Mouse (Mus musculus) lung, embryonic 16.5 days (tissue): ENCODE measurements around the gene Nebl. TPM values are rescaled to one million over a fixed set of nuclear protein-coding genes. Genes with fewer than 3 reads are reported as not detected.
"Not testable (repeated sequence)": the region's sequence is repeated elsewhere in the genome, so short reads cannot be mapped to it uniquely, and the experiment has no call there.

ENCODE experiments used
- ATAC-seq: fragments of 200-750 bp; cut with Nextera tagmentation; 2 replicates; pipeline ENCODE4 v1.8.0; 2017; ENCODE audit warnings: low read depth, mild to moderate bottlenecking, moderate library complexity
- H3K27ac ChIP-seq: fragments of 300-500 bp; sonication (generic); 2 replicates; pipeline ENCODE4 v1.5.1; 2014; ENCODE audit warnings: mild to moderate bottlenecking, control low read depth, low read length
- H3K27me3 ChIP-seq: fragments of 300-500 bp; sonication (generic); 2 replicates; pipeline ENCODE4 v1.6.1; 2014; ENCODE audit warnings: low read depth, low read length, mixed read lengths; ENCODE audit not compliant: control insufficient read depth, insufficient read depth
- H3K36me3 ChIP-seq: fragments of 300-500 bp; sonication (generic); 2 replicates; pipeline ENCODE4 v1.6.1; 2014; ENCODE audit warnings: low read length; ENCODE audit not compliant: control insufficient read depth, insufficient read depth
- H3K4me1 ChIP-seq: fragments of 300-500 bp; sonication (generic); replicated peaks from 2 replicates; pipeline ENCODE4 v1.6.1; 2014; ENCODE audit warnings: low read length, mixed read lengths; ENCODE audit not compliant: control insufficient read depth, insufficient read depth
- H3K4me2 ChIP-seq: fragments of 300-500 bp; sonication (generic); 2 replicates; pipeline ENCODE4 v1.6.1; 2014; ENCODE audit warnings: low read depth, low read length, control low read depth
- H3K4me3 ChIP-seq: fragments of 300-500 bp; sonication (generic); 2 replicates; pipeline ENCODE4 v1.5.1; 2014; ENCODE audit warnings: mild to moderate bottlenecking, low read length, control low read depth
- H3K9ac ChIP-seq: fragments of 300-500 bp; sonication (generic); 2 replicates; pipeline ENCODE4 v1.6.1; 2014; ENCODE audit warnings: low read length, control low read depth
- H3K9me3 ChIP-seq: fragments of 300-500 bp; sonication (generic); 2 replicates; pipeline ENCODE4 v1.6.1; 2016; ENCODE audit warnings: low read length; ENCODE audit not compliant: control insufficient read depth
- WGBS: fragments of 180-500 bp; shearing (Covaris S2); extraction: QIAGEN DNeasy Blood & Tissue Kit; methylation state at CpG from one replicate; pipeline ENCODE4 v1.1.7; 2014; 5-methylcytosine and 5-hydroxymethylcytosine counted together
- microRNA-seq: library from miRNA; unstranded; fragments of <30 nt; microRNA quantifications from one replicate; pipeline ENCODE4, GENCODE M21; 2016
- polyA plus RNA-seq: library from polyadenylated mRNA; unstranded; fragments of >200 nt; fragmentation: Nextera tagmentation; extraction: Ambion mirVana; gene quantifications from 2 replicates; pipeline ENCODE4 v1.2.1, GENCODE M21; 2015

The Nebl gene
- polyA plus RNA-seq, 1 experiment from 2014 or later, result 44.3 TPM

DNA sequence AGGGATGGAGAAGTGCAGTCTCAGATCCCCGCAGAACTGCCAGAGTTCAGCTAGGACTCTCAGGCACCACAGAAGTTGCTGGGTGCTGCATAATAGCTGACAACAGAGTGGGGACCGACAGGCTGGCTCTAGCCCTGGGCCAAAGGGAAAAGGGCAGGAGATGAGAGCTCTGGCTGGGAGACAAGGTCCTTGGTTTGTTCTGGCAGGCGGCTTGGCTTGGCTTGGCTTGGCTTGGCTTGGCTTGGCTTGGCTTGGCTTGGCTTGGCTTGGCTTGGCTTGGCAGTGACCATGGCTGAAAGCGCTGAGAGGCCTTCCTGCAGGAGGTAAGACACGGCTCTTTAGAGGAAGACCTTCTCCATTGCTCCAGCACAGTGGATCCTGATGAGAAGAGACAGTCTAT lies 395.8 kb downstream of the Nebl start:
- Histone ChIP-seq H3K4me3 (no peak overlapping the region), H3K4me1 (no peaks in the 10 kb centered on the region), H3K9me3 (no peaks in the 10 kb centered on the region; the same call in 1 of the 2 replicates), H3K4me2 (no peak overlapping the region), H3K27ac (no peak overlapping the region), H3K36me3 (no peaks in the 10 kb centered on the region), H3K9ac (no peak overlapping the region), H3K27me3 (no peaks in the 10 kb centered on the region)
- ATAC-seq, result no peak
- WGBS, result 83% methylated on average over 5 of the region's 5 CpGs

DNA sequence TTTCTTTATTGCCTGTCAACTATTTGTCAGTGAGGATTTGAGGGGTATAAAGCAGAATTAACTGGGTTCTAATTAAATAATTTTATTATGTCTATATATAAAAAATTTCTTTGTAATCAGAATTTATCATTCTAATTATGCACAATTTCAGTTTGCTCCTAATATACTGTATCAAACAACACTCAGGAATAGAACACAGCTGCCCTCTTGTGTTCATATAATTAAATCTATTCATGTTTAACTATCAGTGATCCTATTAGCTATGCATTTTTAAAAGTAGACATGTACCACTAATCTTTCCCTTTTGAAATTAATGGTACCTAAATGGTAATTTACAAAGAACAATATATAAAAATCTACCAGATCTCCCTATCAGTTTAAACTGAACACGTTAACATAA lies 404.7 kb downstream of the Nebl start:
- Histone ChIP-seq H3K9ac (no peak overlapping the region), H3K4me2 (no peak overlapping the region), H3K27me3 (no peaks in the 10 kb centered on the region), H3K4me3 (no peak overlapping the region), H3K9me3 (no peaks in the 10 kb centered on the region; the same call in 1 of the 2 replicates), H3K27ac (no peak overlapping the region), H3K4me1 (no peaks in the 10 kb centered on the region), H3K36me3 (no peaks in the 10 kb centered on the region)
- 80% methylated on average over 1 of the region's 1 CpGs for WGBS
- no peak for ATAC-seq

DNA sequence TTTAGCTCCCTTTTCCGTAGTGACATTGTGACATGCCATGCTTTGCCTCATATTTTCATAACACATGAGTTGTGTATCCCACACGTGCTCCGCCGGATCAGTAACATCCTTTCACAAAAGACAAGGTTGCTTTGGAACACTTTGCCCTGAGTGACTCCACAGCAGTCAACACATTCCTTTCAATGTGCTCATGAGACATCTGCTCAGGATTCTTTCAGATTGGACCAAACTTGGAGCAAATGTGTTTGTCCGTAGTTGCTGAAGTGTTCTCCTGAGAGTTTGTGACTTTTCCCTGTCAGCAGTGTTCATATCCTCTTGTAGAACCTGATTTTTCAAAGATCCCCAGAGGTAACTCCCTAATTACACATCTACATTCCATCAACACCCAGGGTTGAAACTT lies 414.4 kb downstream of the Nebl start:
- Histone ChIP-seq H3K9me3 (no peaks in the 10 kb centered on the region), H3K4me3 (no peak overlapping the region), H3K4me2 (no peak overlapping the region), H3K4me1 (no peaks in the 10 kb centered on the region), H3K27ac (no peak overlapping the region), H3K9ac (no peak overlapping the region), H3K27me3 (no peaks in the 10 kb centered on the region), H3K36me3 (no peaks in the 10 kb centered on the region)
- 59% methylated on average over 5 of the region's 5 CpGs for WGBS
- peak; percentile 47; the same call in 1 of the 2 replicates for ATAC-seq

DNA sequence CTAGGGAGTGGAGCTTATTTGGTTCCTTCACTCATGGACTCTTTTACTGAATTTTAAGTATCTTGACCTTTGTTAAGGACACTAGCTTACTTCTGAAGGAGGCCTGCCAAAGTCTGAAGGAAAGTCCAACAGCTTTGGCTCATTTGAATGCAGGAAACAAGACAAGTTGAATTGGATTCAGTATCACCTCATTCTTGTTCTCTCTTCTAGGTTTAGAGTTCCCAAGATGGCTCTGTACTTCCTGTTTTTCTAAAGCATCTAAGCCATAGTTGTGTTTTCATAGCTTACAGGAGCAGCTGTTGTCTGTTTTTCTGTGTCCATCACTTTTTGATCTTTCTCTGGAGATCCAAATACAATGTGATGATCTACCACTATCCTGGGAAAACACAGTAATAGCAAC lies 429.9 kb downstream of the Nebl start:
- no peak for ATAC-seq
- Histone ChIP-seq H3K36me3 (no peaks in the 10 kb centered on the region), H3K9ac (no peak overlapping the region), H3K27ac (no peak overlapping the region), H3K4me3 (no peak overlapping the region), H3K9me3 (no peaks in the 10 kb centered on the region), H3K4me2 (no peak overlapping the region), H3K27me3 (no peaks in the 10 kb centered on the region), H3K4me1 (no peaks in the 10 kb centered on the region)

DNA sequence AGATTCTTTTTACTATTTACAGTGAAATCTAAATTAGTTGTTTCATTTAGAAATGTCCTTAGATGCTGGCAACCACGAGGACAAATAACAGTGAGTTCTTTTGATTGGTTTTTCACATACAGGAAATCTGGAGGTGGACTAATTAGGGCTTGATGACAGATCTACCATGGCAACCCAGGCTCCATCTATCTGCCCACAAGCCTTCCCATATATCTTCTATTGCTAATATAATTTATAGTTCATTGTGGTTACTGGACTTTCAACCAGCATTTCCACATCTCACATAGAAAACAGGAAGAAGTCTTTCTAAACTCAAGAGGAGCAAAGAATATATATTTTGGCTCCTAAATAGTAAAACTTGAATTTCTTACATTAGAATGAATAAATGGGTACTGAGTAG lies 433.8 kb downstream of the Nebl start:
- ATAC-seq, result no peak

DNA sequence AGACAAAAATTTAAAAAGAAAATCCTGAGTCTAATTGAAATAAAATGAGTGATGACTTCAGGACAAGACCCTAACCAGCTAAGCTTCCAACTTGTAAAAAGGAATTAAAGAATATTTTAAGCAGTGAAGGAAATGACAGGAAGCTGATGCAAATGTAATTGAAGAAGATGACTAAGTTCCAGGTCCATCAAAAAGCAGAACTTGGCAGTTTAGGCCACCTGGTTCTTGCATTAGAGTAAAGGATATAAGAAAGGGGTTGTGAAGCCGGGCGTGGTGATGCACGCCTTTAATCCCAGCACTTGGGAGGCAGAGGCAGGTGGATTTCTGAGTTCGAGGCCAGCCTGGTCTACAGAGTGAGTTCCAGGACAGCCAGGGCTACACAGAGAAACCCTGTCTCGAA lies 436.0 kb downstream of the Nebl start:
- not testable (repeated sequence) for H3K9ac ChIP-seq, H3K4me2 ChIP-seq, H3K4me3 ChIP-seq, H3K36me3 ChIP-seq, H3K4me1 ChIP-seq, ATAC-seq, H3K27me3 ChIP-seq, H3K9me3 ChIP-seq, H3K27ac ChIP-seq
- WGBS, result 92% methylated on average over 4 of the region's 5 CpGs

More for the DNA sequence above, 433.8 kb downstream of the Nebl start:
- no peak overlapping the region for H3K4me2 ChIP-seq
- no peak overlapping the region for H3K4me3 ChIP-seq
- H3K9me3 ChIP-seq, result no peaks in the 10 kb centered on the region
- H3K36me3 ChIP-seq, result no peaks in the 10 kb centered on the region
- no peak overlapping the region for H3K9ac ChIP-seq
- no peak overlapping the region for H3K27ac ChIP-seq
- H3K27me3 ChIP-seq, result no peaks in the 10 kb centered on the region
- H3K4me1 ChIP-seq, result no peaks in the 10 kb centered on the region
- 69% methylated on average over 1 of the region's 1 CpGs for WGBS

Small RNAs within 50 kb of the gene (microRNA-seq; reads per million reads assigned to microRNA genes)
- not detected for gene Mir6419
